Mouse (Mus musculus) thymus, adult 2 months (tissue): ENCODE data around the gene Lrrc26.
A peak's percentile ranks its signal among the peaks of the same experiment; 100 is the strongest.

Source experiments
- CTCF ChIP-seq: fragments of 200-500 bp; IDR thresholded peaks from 2 replicates; pipeline ENCODE4 v1.5.1; 2012; ENCODE audit warnings: mild to moderate bottlenecking, control low read depth, low read length, moderate library complexity, borderline replicate concordance; ENCODE audit not compliant: control insufficient read depth, poor library complexity, insufficient read depth; ENCODE audit errors: extremely low read depth
- POLR2A ChIP-seq: fragments of 200-500 bp; IDR thresholded peaks from 2 replicates; pipeline ENCODE4 v1.6.1; 2012; ENCODE audit warnings: mild to moderate bottlenecking, low read length, control low read depth, moderate library complexity; ENCODE audit not compliant: control insufficient read depth, poor library complexity, insufficient read depth; ENCODE audit errors: extremely low read depth

DNA sequence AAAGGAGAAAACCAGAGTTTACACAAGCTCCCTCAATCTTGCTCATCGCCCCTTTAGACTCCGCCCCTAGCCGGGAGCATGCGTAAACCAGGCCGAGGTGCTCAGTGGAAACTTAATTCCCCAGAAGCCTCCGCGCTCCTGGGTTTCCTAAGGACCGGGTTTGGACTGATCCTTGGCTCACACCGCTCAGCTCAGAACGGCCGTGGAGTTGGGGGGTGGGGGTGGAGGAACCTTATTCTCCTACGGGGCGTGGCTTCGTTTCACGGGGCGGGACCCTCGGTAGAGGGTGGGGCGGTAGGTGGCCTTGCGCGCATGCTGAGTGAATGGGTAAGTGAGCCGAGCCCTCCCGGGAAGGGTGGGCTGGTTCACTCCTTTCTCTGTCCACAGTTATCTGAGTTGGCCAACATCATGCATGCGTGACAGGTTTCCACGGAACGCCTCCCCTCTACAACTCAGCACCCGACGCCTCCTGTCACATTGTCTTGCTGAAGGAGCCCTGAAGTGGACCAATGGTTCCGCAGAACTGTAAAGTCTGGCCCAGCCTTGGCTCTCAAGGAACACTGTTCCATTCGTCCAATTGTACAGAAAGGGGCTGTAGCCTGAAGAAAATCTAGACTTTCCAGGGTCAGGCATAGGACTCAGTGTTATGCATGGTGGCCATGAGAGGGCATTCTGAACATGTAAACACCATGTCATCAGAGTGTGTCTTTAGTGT lies 48.8 kb upstream of the Lrrc26 start:
- TF ChIP-seq CTCF (no peak), POLR2A (0 out of 2 replicates have a peak, but pooled peaks have one; percentile 18)
